Mouse (Mus musculus): ENCODE measurements around the gene Bscl2.

GRCm38 (mm10) chr19:8788521-8788920 lies 48.7 kb upstream of the Bscl2 start:
- TF ChIP-seq CTCF (IDR thresholded peaks at IDR 0.05; ENCODE audit: low read depth) (no peak), EP300 (optimal IDR thresholded peaks at IDR 0.05) (no peak)

Measured in stomach, postnatal 0 days (tissue).